Mouse (Mus musculus) brain, adult 10 weeks (tissue): Measurements from ENCODE around the gene Krtap4-7. TPM values are rescaled to one million over a fixed set of nuclear protein-coding genes. Genes with fewer than 3 reads are reported as not detected.

ENCODE experiments used
- polyA plus RNA-seq: library from polyadenylated mRNA; stranded (reverse); fragments of 350-450 nt; fragmentation: Illumina TruSeq; extraction: RNeasy Lipid Tissue Mini Kit (QIAGEN cat#74804); gene quantifications from one replicate; pipeline ENCODE4 v1.2.3, GENCODE M21; 2015; ENCODE audit warnings: low read depth, low replicate concordance

Krtap4-7 gene
- not detected for polyA plus RNA-seq

GRCm38 (mm10) chr11:99643635-99644139 lies at the start of gene Krtap4-7:
Gene Krtap4-7 (minus strand): TSS chr11:99644089.

GRCm38 (mm10) chr11:99690463-99690862 lies 46.6 kb upstream of the Krtap4-7 start, which contains the start of gene Gm14190:
Gene Gm14190 (minus strand): TSS chr11:99690740.

GRCm38 (mm10) chr11:99665860-99666259 lies 22.0 kb upstream of the Krtap4-7 start, which contains the start of gene Krtap4-6:
Gene Krtap4-6 (minus strand): TSS chr11:99665960.

GRCm38 (mm10) chr11:99658467-99659010 lies 14.7 kb upstream of the Krtap4-7 start, which contains the start of gene Gm11563:
Gene Gm11563 (minus strand): TSS chr11:99658960.

GRCm38 (mm10) chr11:99650136-99650535 lies 6.2 kb upstream of the Krtap4-7 start, which contains the start of gene Gm11555:
Gene Gm11555 (minus strand): TSS chr11:99650236.

GRCm38 (mm10) chr11:99634653-99635134 lies 9.2 kb downstream of the Krtap4-7 start, which contains the start of gene Krtap4-2:
Gene Krtap4-2 (minus strand): TSS chr11:99635084.

GRCm38 (mm10) chr11:99628138-99628537 lies 15.8 kb downstream of the Krtap4-7 start, which contains the start of gene Krtap4-1:
Gene Krtap4-1 (minus strand): TSS chr11:99628238.

GRCm38 (mm10) chr11:99620335-99620734 lies 23.6 kb downstream of the Krtap4-7 start, which contains the start of gene Gm11562:
Gene Gm11562 (minus strand): TSS chr11:99620435.

GRCm38 (mm10) chr11:99614796-99615363 lies 29.0 kb downstream of the Krtap4-7 start, which contains the start of gene Krtap2-4:
Gene Krtap2-4 (minus strand): TSS chr11:99614846.

GRCm38 (mm10) chr11:99610089-99610488 lies 33.8 kb downstream of the Krtap4-7 start, which contains the start of gene Gm11937:
Gene Gm11937 (minus strand): TSS chr11:99610189.

GRCm38 (mm10) chr11:99603208-99603607 lies 40.7 kb downstream of the Krtap4-7 start, which contains the start of gene Gm11938:
Gene Gm11938 (minus strand): TSS chr11:99603308.

GRCm38 (mm10) chr11:99597742-99598141 lies 46.1 kb downstream of the Krtap4-7 start, which contains the start of gene Krtap9-3:
Gene Krtap9-3 (minus strand): TSS chr11:99598105.

Other genes with a start within 250 kb of the Krtap4-7 start
- 13.0 TPM for gene Krt12, start 221.8 kb downstream of the Krtap4-7 start, polyA plus RNA-seq
- 0.22 TPM for gene Krt20, start 205.9 kb downstream of the Krtap4-7 start, polyA plus RNA-seq
- gene Krt23, start 151.0 kb downstream of the Krtap4-7 start, polyA plus RNA-seq = not detected
- gene Krt39, start 122.8 kb downstream of the Krtap4-7 start, polyA plus RNA-seq = not detected
- not detected for gene Krt40, start 100.9 kb downstream of the Krtap4-7 start, polyA plus RNA-seq
- gene Krtap3-3, start 93.2 kb downstream of the Krtap4-7 start, polyA plus RNA-seq = not detected
- gene Krtap3-2, start 87.2 kb downstream of the Krtap4-7 start, polyA plus RNA-seq = not detected
- gene Gm11939, start 84.6 kb downstream of the Krtap4-7 start, polyA plus RNA-seq = not detected
- gene Krtap3-1, start 77.5 kb downstream of the Krtap4-7 start, polyA plus RNA-seq = not detected
- gene Krtap1-5, start 63.1 kb downstream of the Krtap4-7 start, polyA plus RNA-seq = not detected
- not detected for gene Krtap1-4, start 60.4 kb downstream of the Krtap4-7 start, polyA plus RNA-seq
- not detected for gene Krtap1-3, start 52.8 kb downstream of the Krtap4-7 start, polyA plus RNA-seq
- not detected for gene Krtap9-3, start 46.0 kb downstream of the Krtap4-7 start, polyA plus RNA-seq
- not detected for gene Gm11938, start 40.8 kb downstream of the Krtap4-7 start, polyA plus RNA-seq
- gene Gm11937, start 33.9 kb downstream of the Krtap4-7 start, polyA plus RNA-seq = not detected
- gene Krtap2-4, start 29.2 kb downstream of the Krtap4-7 start, polyA plus RNA-seq = not detected
- not detected for gene Gm11562, start 23.7 kb downstream of the Krtap4-7 start, polyA plus RNA-seq
- not detected for gene Krtap4-1, start 15.9 kb downstream of the Krtap4-7 start, polyA plus RNA-seq
- gene Krtap4-2, start 9.0 kb downstream of the Krtap4-7 start, polyA plus RNA-seq = not detected
- not detected for gene Gm11555, start 6.1 kb upstream of the Krtap4-7 start, polyA plus RNA-seq
- gene Gm11563, start 14.9 kb upstream of the Krtap4-7 start, polyA plus RNA-seq = not detected
- gene Krtap4-6, start 21.9 kb upstream of the Krtap4-7 start, polyA plus RNA-seq = not detected
- not detected for gene Gm14190, start 46.7 kb upstream of the Krtap4-7 start, polyA plus RNA-seq
- gene Gm14180, start 90.2 kb upstream of the Krtap4-7 start, polyA plus RNA-seq = not detected
- gene Gm11595, start 128.8 kb upstream of the Krtap4-7 start, polyA plus RNA-seq = not detected
- gene Krtap4-8, start 136.6 kb upstream of the Krtap4-7 start, polyA plus RNA-seq = not detected
- gene Krtap4-9, start 141.1 kb upstream of the Krtap4-7 start, polyA plus RNA-seq = not detected
- not detected for gene Gm11596, start 149.4 kb upstream of the Krtap4-7 start, polyA plus RNA-seq
- gene Gm11569, start 154.8 kb upstream of the Krtap4-7 start, polyA plus RNA-seq = not detected
- gene Gm11554, start 160.4 kb upstream of the Krtap4-7 start, polyA plus RNA-seq = not detected
- not detected for gene Krtap4-13, start 165.8 kb upstream of the Krtap4-7 start, polyA plus RNA-seq
- gene Gm11564, start 171.6 kb upstream of the Krtap4-7 start, polyA plus RNA-seq = not detected
- gene 2300003K06Rik, start 194.0 kb upstream of the Krtap4-7 start, polyA plus RNA-seq = not detected
- gene Krtap4-16, start 207.5 kb upstream of the Krtap4-7 start, polyA plus RNA-seq = not detected
- gene Gm11568, start 213.8 kb upstream of the Krtap4-7 start, polyA plus RNA-seq = not detected
- not detected for gene Gm11559, start 220.4 kb upstream of the Krtap4-7 start, polyA plus RNA-seq
- not detected for gene Krtap9-1, start 229.3 kb upstream of the Krtap4-7 start, polyA plus RNA-seq
- gene Gm11567, start 235.1 kb upstream of the Krtap4-7 start, polyA plus RNA-seq = not detected